Mouse (Mus musculus) heart, postnatal 0 days (tissue): Measurements from ENCODE around the gene Lin7b. TPM values are rescaled to one million over a fixed set of nuclear protein-coding genes. Genes with fewer than 3 reads are reported as not detected.

ENCODE experiments used
- ATAC-seq: fragments of 200-750 bp; cut with Nextera tagmentation; 2 replicates; pipeline ENCODE4 v1.8.0; 2017; ENCODE audit warnings: low read depth, moderate number of reproducible peaks, moderate library complexity; ENCODE audit not compliant: insufficient read depth
- DNase-seq: peaks from one replicate; pipeline ENCODE4 v3.0.0-alpha.2; 2016; ENCODE audit warnings: low spot score
- H3K27ac ChIP-seq: fragments of 300-500 bp; sonication (generic); 2 replicates; pipeline ENCODE4 v1.5.1; 2014; ENCODE audit warnings: low read depth, mild to moderate bottlenecking
- H3K27me3 ChIP-seq: fragments of 300-500 bp; sonication (generic); 2 replicates; pipeline ENCODE4 v1.6.1; 2014; ENCODE audit warnings: low read length, mixed read lengths; ENCODE audit not compliant: control insufficient read depth, insufficient read depth
- H3K36me3 ChIP-seq: fragments of 300-500 bp; sonication (generic); replicated peaks from 2 replicates; pipeline ENCODE4 v1.6.1; 2014; ENCODE audit warnings: low read length, mixed read lengths; ENCODE audit not compliant: control insufficient read depth, insufficient read depth
- H3K4me1 ChIP-seq: fragments of 300-500 bp; sonication (generic); 2 replicates; pipeline ENCODE4 v1.6.1; 2014; ENCODE audit warnings: antibody characterized with exemption; ENCODE audit not compliant: control insufficient read depth, insufficient read depth
- H3K4me2 ChIP-seq: fragments of 300-500 bp; sonication (generic); 2 replicates; pipeline ENCODE4 v1.6.1; 2014; ENCODE audit warnings: low read depth, mild to moderate bottlenecking, low read length, moderate library complexity
- H3K4me3 ChIP-seq: fragments of 300-500 bp; sonication (generic); 2 replicates; pipeline ENCODE4 v1.5.1; 2014; ENCODE audit warnings: low read depth, low read length
- H3K9ac ChIP-seq: fragments of 300-500 bp; sonication (generic); replicated peaks from 2 replicates; pipeline ENCODE4 v1.6.1; 2014; ENCODE audit warnings: low read depth, low read length, mixed read lengths
- H3K9me3 ChIP-seq: fragments of 300-500 bp; sonication (generic); replicated peaks from 2 replicates; pipeline ENCODE4 v1.6.1; 2016; ENCODE audit warnings: low read length; ENCODE audit not compliant: control insufficient read depth
- CTCF ChIP-seq: IDR thresholded peaks from 2 replicates; pipeline ENCODE4 v1.5.1; 2016; ENCODE audit warnings: antibody characterized with exemption, control low read depth, low read depth
- EP300 ChIP-seq: IDR thresholded peaks from 2 replicates; pipeline ENCODE4 v1.6.1; 2016; ENCODE audit warnings: antibody characterized with exemption, low read depth
- WGBS: fragments of 180-500 bp; shearing (Covaris S2); extraction: QIAGEN DNeasy Blood & Tissue Kit; methylation state at CpG from one replicate; pipeline ENCODE4 v1.1.7; 2014; 5-methylcytosine and 5-hydroxymethylcytosine counted together
- polyA plus RNA-seq: library from polyadenylated mRNA; unstranded; fragments of >200 nt; fragmentation: Nextera tagmentation; extraction: Ambion mirVana; gene quantifications from 2 replicates; pipeline ENCODE4 v1.2.1, GENCODE M21; 2015
- total RNA-seq: library from RNA; depleted of rRNA; stranded (reverse); fragments of >200 nt; gene quantifications from 2 replicates; pipeline ENCODE4 v1.2.3, GENCODE M21; 2014; ENCODE audit warnings: low replicate concordance; rRNA removed

Lin7b gene
- total and polyA plus RNA-seq, 2 experiments from 2014 or later = 0.46 to 2.3 TPM

GRCm38 (mm10) chr7:45331502-45331901, 38.9 kb downstream of the Lin7b start:
- no peaks in the 10 kb centered on the region for H3K9me3 ChIP-seq
- H3K4me2 ChIP-seq = no peak overlapping the region
- 74% methylated on average over 6 of the region's 6 CpGs for WGBS
- DNase-seq (no peak), ATAC-seq (no peak)
- H3K27me3 ChIP-seq = no peaks in the 10 kb centered on the region
- H3K4me1 ChIP-seq = 0 out of 2 replicates have a peak, but pooled peaks cover 7% of the 10 kb centered on the region
- H3K4me3 ChIP-seq = no peak overlapping the region
- H3K9ac ChIP-seq = no peak overlapping the region
- no peak overlapping the region for H3K27ac ChIP-seq
- TF ChIP-seq EP300 (no peak), CTCF (peak; percentile 15; the same call in 1 of the 2 replicates)
- peaks cover 5% of the 10 kb centered on the region; the same call in 1 of the 2 replicates for H3K36me3 ChIP-seq

- no peak for TF ChIP-seq EP300
- no peak for TF ChIP-seq CTCF
- Histone ChIP-seq H3K4me3 (no peak overlapping the region), H3K9ac (no peak overlapping the region; the same call in 1 of the 2 replicates), H3K9me3 (0 out of 2 replicates have a peak, but pooled peaks cover 4% of the 10 kb centered on the region), H3K4me2 (no peak overlapping the region), H3K4me1 (0 out of 2 replicates have a peak, but pooled peaks cover 3% of the 10 kb centered on the region), H3K27me3 (no peaks in the 10 kb centered on the region), H3K27ac (peak overlapping the region; percentile 84), H3K36me3 (peaks cover 19% of the 10 kb centered on the region)
- 50% methylated on average over 13 of the region's 13 CpGs for WGBS
- ATAC-seq (peak; percentile 44), DNase-seq (peak; percentile 73)
Measured at GRCm38 (mm10) chr7:45328841-45329475, 41.4 kb downstream of the Lin7b start.

GRCm38 (mm10) chr7:45325800-45326199, 44.6 kb downstream of the Lin7b start:
- Histone ChIP-seq H3K4me1 (no peaks in the 10 kb centered on the region), H3K27ac (no peak overlapping the region), H3K4me3 (no peak overlapping the region), H3K36me3 (peaks cover 37% of the 10 kb centered on the region), H3K9me3 (0 out of 2 replicates have a peak, but pooled peaks cover 4% of the 10 kb centered on the region), H3K27me3 (no peaks in the 10 kb centered on the region), H3K4me2 (no peak overlapping the region), H3K9ac (no peak overlapping the region)
- DNase-seq (no peak), ATAC-seq (no peak)
- no peak; the same call in 1 of the 2 replicates for TF ChIP-seq CTCF
- TF ChIP-seq EP300 = no peak

- ATAC-seq = no peak
- no peak for DNase-seq
- TF ChIP-seq EP300 (no peak), CTCF (no peak)
- Histone ChIP-seq H3K9ac (no peak overlapping the region), H3K4me3 (no peak overlapping the region), H3K36me3 (peaks cover 50% of the 10 kb centered on the region), H3K9me3 (0 out of 2 replicates have a peak, but pooled peaks cover 4% of the 10 kb centered on the region), H3K4me2 (no peak overlapping the region), H3K27me3 (no peaks in the 10 kb centered on the region), H3K27ac (no peak overlapping the region), H3K4me1 (no peaks in the 10 kb centered on the region)
- WGBS = 86% methylated on average over 5 of the region's 5 CpGs
Measured at GRCm38 (mm10) chr7:45323069-45323468, 47.3 kb downstream of the Lin7b start.

- Histone ChIP-seq H3K9ac (no peak overlapping the region), H3K27me3 (no peaks in the 10 kb centered on the region), H3K4me1 (no peaks in the 10 kb centered on the region), H3K27ac (no peak overlapping the region), H3K4me3 (no peak overlapping the region), H3K36me3 (peaks cover 58% of the 10 kb centered on the region), H3K4me2 (no peak overlapping the region), H3K9me3 (0 out of 2 replicates have a peak, but pooled peaks cover 4% of the 10 kb centered on the region)
- DNase-seq (no peak), ATAC-seq (no peak)
- 81% methylated on average over 4 of the region's 4 CpGs for WGBS
- TF ChIP-seq CTCF (no peak), EP300 (no peak)
Measured at GRCm38 (mm10) chr7:45322245-45322644, 48.1 kb downstream of the Lin7b start.

Other genes with a start within 250 kb of the Lin7b start
Only the 30 nearest of the 36 such genes appear.
- gene Pih1d1, start 216.3 kb downstream of the Lin7b start, total RNA-seq = 142 and 152 TPM in 2 replicates
- 56.3 and 60.0 TPM in 2 replicates for gene Pih1d1, start 216.3 kb downstream of the Lin7b start, polyA plus RNA-seq
- 29.2 and 40.1 TPM in 2 replicates for gene Aldh16a1, start 216.0 kb downstream of the Lin7b start, total RNA-seq
- 18.2 and 22.8 TPM in 2 replicates for gene Aldh16a1, start 216.0 kb downstream of the Lin7b start, polyA plus RNA-seq
- 7.5 and 12.7 TPM in 2 replicates for gene Slc17a7, start 206.6 kb downstream of the Lin7b start, total RNA-seq
- gene Slc17a7, start 206.6 kb downstream of the Lin7b start, polyA plus RNA-seq = 4.3 and 5.4 TPM in 2 replicates
- not detected in 2 replicates for gene Gfy, start 191.0 kb downstream of the Lin7b start, total RNA-seq
- not detected in 2 replicates for gene Gfy, start 191.0 kb downstream of the Lin7b start, polyA plus RNA-seq
- gene Pth2, start 189.6 kb downstream of the Lin7b start, total RNA-seq = not detected in 2 replicates
- gene Pth2, start 189.6 kb downstream of the Lin7b start, polyA plus RNA-seq = not detected in 2 replicates
- not detected in 2 replicates for gene Ccdc155, start 165.7 kb downstream of the Lin7b start, total RNA-seq
- 0.14 and 0.25 TPM in 2 replicates for gene Ccdc155, start 165.7 kb downstream of the Lin7b start, polyA plus RNA-seq
- gene Dkkl1, start 158.4 kb downstream of the Lin7b start, total RNA-seq = not detected in 2 replicates
- gene Dkkl1, start 158.4 kb downstream of the Lin7b start, polyA plus RNA-seq = 0.27 TPM in 1 of 2 replicates, not detected in the other
- gene Tead2, start 154.8 kb downstream of the Lin7b start, total RNA-seq = 50.6 and 72.2 TPM in 2 replicates
- gene Tead2, start 154.8 kb downstream of the Lin7b start, polyA plus RNA-seq = 41.1 and 42.8 TPM in 2 replicates
- gene Cd37, start 131.5 kb downstream of the Lin7b start, total RNA-seq = 0.97 TPM in 1 of 2 replicates, not detected in the other
- 1.9 and 2.3 TPM in 2 replicates for gene Cd37, start 131.5 kb downstream of the Lin7b start, polyA plus RNA-seq
- gene Slc6a16, start 129.5 kb downstream of the Lin7b start, total RNA-seq = not detected in 2 replicates
- 0.10 TPM in 1 of 2 replicates, not detected in the other for gene Slc6a16, start 129.5 kb downstream of the Lin7b start, polyA plus RNA-seq
- gene Slc6a21, start 93.1 kb downstream of the Lin7b start, total RNA-seq = not detected in 2 replicates
- not detected in 2 replicates for gene Slc6a21, start 93.1 kb downstream of the Lin7b start, polyA plus RNA-seq
- gene Trpm4, start 36.8 kb downstream of the Lin7b start, total RNA-seq = 15.8 and 44.0 TPM in 2 replicates
- gene Trpm4, start 36.8 kb downstream of the Lin7b start, polyA plus RNA-seq = 14.2 and 15.2 TPM in 2 replicates
- gene Hrc, start 35.3 kb downstream of the Lin7b start, total RNA-seq = 38.8 and 39.7 TPM in 2 replicates
- gene Hrc, start 35.3 kb downstream of the Lin7b start, polyA plus RNA-seq = 43.8 and 45.9 TPM in 2 replicates
- gene Ppfia3, start 3.6 kb downstream of the Lin7b start, total RNA-seq = 0.15 and 1.8 TPM in 2 replicates
- gene Ppfia3, start 3.6 kb downstream of the Lin7b start, polyA plus RNA-seq = 0.58 and 0.68 TPM in 2 replicates
- gene Snrnp70, start 25.2 kb upstream of the Lin7b start, total RNA-seq = 141 and 162 TPM in 2 replicates
- 79.7 and 80.3 TPM in 2 replicates for gene Snrnp70, start 25.2 kb upstream of the Lin7b start, polyA plus RNA-seq
- 1.4 and 4.6 TPM in 2 replicates for gene Kcna7, start 35.1 kb upstream of the Lin7b start, total RNA-seq
- 0.42 and 0.54 TPM in 2 replicates for gene Kcna7, start 35.1 kb upstream of the Lin7b start, polyA plus RNA-seq
- 2.2 TPM in 1 of 2 replicates, not detected in the other for gene Ntf5, start 43.1 kb upstream of the Lin7b start, total RNA-seq
- gene Ntf5, start 43.1 kb upstream of the Lin7b start, polyA plus RNA-seq = 0.15 and 0.21 TPM in 2 replicates
- gene Lhb, start 50.2 kb upstream of the Lin7b start, total RNA-seq = 0.27 TPM in 1 of 2 replicates, not detected in the other
- not detected in 2 replicates for gene Lhb, start 50.2 kb upstream of the Lin7b start, polyA plus RNA-seq
- gene Gys1, start 64.3 kb upstream of the Lin7b start, total RNA-seq = 109 and 123 TPM in 2 replicates
- gene Gys1, start 64.3 kb upstream of the Lin7b start, polyA plus RNA-seq = 68.3 and 70.4 TPM in 2 replicates
- 76.9 and 106 TPM in 2 replicates for gene Ruvbl2, start 67.5 kb upstream of the Lin7b start, total RNA-seq
- 31.0 and 34.2 TPM in 2 replicates for gene Ruvbl2, start 67.5 kb upstream of the Lin7b start, polyA plus RNA-seq
- 1,107 and 1,211 TPM in 2 replicates for gene Ftl1, start 89.3 kb upstream of the Lin7b start, total RNA-seq
- 2,163 and 2,221 TPM in 2 replicates for gene Ftl1, start 89.3 kb upstream of the Lin7b start, polyA plus RNA-seq
- 48.1 and 88.1 TPM in 2 replicates for gene Bax, start 96.3 kb upstream of the Lin7b start, total RNA-seq
- 99.2 and 101 TPM in 2 replicates for gene Bax, start 96.3 kb upstream of the Lin7b start, polyA plus RNA-seq
- not detected in 2 replicates for gene Tulp2, start 111.3 kb upstream of the Lin7b start, total RNA-seq
- gene Tulp2, start 111.3 kb upstream of the Lin7b start, polyA plus RNA-seq = 0.15 and 0.20 TPM in 2 replicates
- gene Gm45808, start 116.2 kb upstream of the Lin7b start, total RNA-seq = 14.2 TPM in 1 of 2 replicates, not detected in the other
- 0.18 TPM in 1 of 2 replicates, not detected in the other for gene Gm45808, start 116.2 kb upstream of the Lin7b start, polyA plus RNA-seq
- gene Dhdh, start 118.2 kb upstream of the Lin7b start, total RNA-seq = 3.4 and 5.6 TPM in 2 replicates
- gene Dhdh, start 118.2 kb upstream of the Lin7b start, polyA plus RNA-seq = 5.1 and 5.3 TPM in 2 replicates
- 78.4 and 107 TPM in 2 replicates for gene Nucb1, start 139.8 kb upstream of the Lin7b start, total RNA-seq
- 108 and 110 TPM in 2 replicates for gene Nucb1, start 139.8 kb upstream of the Lin7b start, polyA plus RNA-seq
- gene Ppp1r15a, start 155.7 kb upstream of the Lin7b start, total RNA-seq = 10.6 and 28.8 TPM in 2 replicates
- 19.2 and 22.8 TPM in 2 replicates for gene Ppp1r15a, start 155.7 kb upstream of the Lin7b start, polyA plus RNA-seq
- 1.3 and 3.4 TPM in 2 replicates for gene Plekha4, start 155.7 kb upstream of the Lin7b start, total RNA-seq
- gene Plekha4, start 155.7 kb upstream of the Lin7b start, polyA plus RNA-seq = 0.78 and 1.2 TPM in 2 replicates
- not detected in 2 replicates for gene Hsd17b14, start 184.3 kb upstream of the Lin7b start, total RNA-seq
- 0.11 and 0.34 TPM in 2 replicates for gene Hsd17b14, start 184.3 kb upstream of the Lin7b start, polyA plus RNA-seq
- 70.6 and 97.2 TPM in 2 replicates for gene Bcat2, start 199.6 kb upstream of the Lin7b start, total RNA-seq
- 73.7 and 74.8 TPM in 2 replicates for gene Bcat2, start 199.6 kb upstream of the Lin7b start, polyA plus RNA-seq